Mouse (Mus musculus) liver, embryonic 13.5 days (tissue): ENCODE data around the gene Palld. TPM values are rescaled to one million over a fixed set of nuclear protein-coding genes. Genes with fewer than 3 reads are reported as not detected.

ENCODE experiments used
- ATAC-seq: fragments of 200-750 bp; cut with Nextera tagmentation; 2 replicates; pipeline ENCODE4 v1.8.0; 2017; ENCODE audit warnings: low read depth, mild to moderate bottlenecking, moderate number of reproducible peaks, moderate library complexity
- DNase-seq: peaks from one replicate; pipeline ENCODE4 v3.0.0; 2022
- H3K27ac ChIP-seq: fragments of 300-500 bp; sonication (generic); 2 replicates; pipeline ENCODE4 v1.5.1; 2015; ENCODE audit warnings: moderate library complexity, mild to moderate bottlenecking, inconsistent platforms
- H3K27me3 ChIP-seq: fragments of 300-500 bp; sonication (generic); 2 replicates; pipeline ENCODE4 v1.6.1; 2015; ENCODE audit warnings: mild to moderate bottlenecking, inconsistent platforms
- H3K36me3 ChIP-seq: fragments of 300-500 bp; sonication (generic); 2 replicates; pipeline ENCODE4 v1.6.1; 2015; ENCODE audit warnings: mild to moderate bottlenecking, inconsistent platforms
- H3K4me1 ChIP-seq: fragments of 300-500 bp; sonication (generic); replicated peaks from 2 replicates; pipeline ENCODE4 v1.6.1; 2015; ENCODE audit warnings: inconsistent platforms
- H3K4me2 ChIP-seq: fragments of 300-500 bp; sonication (generic); 2 replicates; pipeline ENCODE4 v1.6.1; 2015; ENCODE audit warnings: inconsistent platforms, mild to moderate bottlenecking, moderate library complexity
- H3K4me3 ChIP-seq: fragments of 300-500 bp; sonication (generic); replicated peaks from 2 replicates; pipeline ENCODE4 v1.5.1; 2015; ENCODE audit warnings: mild to moderate bottlenecking, inconsistent platforms
- H3K9ac ChIP-seq: fragments of 300-500 bp; sonication (generic); 2 replicates; pipeline ENCODE4 v1.6.1; 2015; ENCODE audit warnings: mild to moderate bottlenecking, inconsistent platforms
- H3K9me3 ChIP-seq: fragments of 300-500 bp; sonication (generic); replicated peaks from 2 replicates; pipeline ENCODE4 v1.6.1; 2016; ENCODE audit warnings: inconsistent platforms
- WGBS: fragments of 180-500 bp; shearing (Covaris S2); methylation state at CpG from one replicate; pipeline ENCODE4 v1.1.7; 2015; ENCODE audit not compliant: insufficient replicate concordance; 5-methylcytosine and 5-hydroxymethylcytosine counted together
- polyA plus RNA-seq: library from polyadenylated mRNA; unstranded; fragments of >200 nt; fragmentation: Nextera tagmentation; extraction: Ambion mirVana; gene quantifications from 2 replicates; pipeline ENCODE4 v1.2.1, GENCODE M21; 2015

Palld gene
- polyA plus RNA-seq, 1 experiment from 2014 or later, result 5.6 TPM

- Histone ChIP-seq H3K4me3 (no peak overlapping the region), H3K4me1 (no peaks in the 10 kb centered on the region), H3K9ac (no peak overlapping the region), H3K27ac (no peak overlapping the region), H3K9me3 (no peaks in the 10 kb centered on the region), H3K36me3 (no peaks in the 10 kb centered on the region), H3K27me3 (no peaks in the 10 kb centered on the region), H3K4me2 (no peak overlapping the region)
- DNase-seq (no peak), ATAC-seq (no peak)
- WGBS, result 43% methylated on average over 4 of the region's 4 CpGs
These were observed 128.8 kb downstream of the Palld start for GRCm38 (mm10) chr8:61773595-61774088.

DNA sequence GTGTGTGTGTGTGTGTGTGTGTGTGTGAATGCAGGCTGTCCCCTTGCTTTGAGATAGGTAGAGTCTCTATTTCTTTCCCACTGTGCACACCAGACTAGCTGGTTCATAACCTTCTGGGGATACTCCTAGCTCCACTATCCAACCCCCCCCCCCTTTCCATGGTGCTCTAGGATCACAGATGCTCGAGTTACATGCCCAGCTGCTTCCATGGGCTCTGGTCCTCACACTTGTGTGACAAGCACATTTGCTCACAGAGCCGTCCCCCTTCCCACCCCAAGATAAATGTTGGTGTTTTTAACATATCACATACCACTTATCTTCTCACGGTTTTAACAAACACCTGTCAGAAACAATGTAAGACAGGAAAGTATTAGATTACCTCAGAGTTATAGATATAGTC is 131.2 kb downstream of the Palld start:
- no peak overlapping the region for H3K4me2 ChIP-seq
- ATAC-seq (no peak), DNase-seq (no peak)
- WGBS, result 45% methylated on average over 3 of the region's 3 CpGs
- H3K36me3 ChIP-seq, result no peaks in the 10 kb centered on the region
- no peaks in the 10 kb centered on the region for H3K27me3 ChIP-seq
- H3K9ac ChIP-seq, result no peak overlapping the region
- H3K27ac ChIP-seq, result no peak overlapping the region
- no peak overlapping the region for H3K4me3 ChIP-seq
- H3K4me1 ChIP-seq, result no peaks in the 10 kb centered on the region
- H3K9me3 ChIP-seq, result no peaks in the 10 kb centered on the region

GRCm38 (mm10) chr8:61769340-61769879 is 133.1 kb downstream of the Palld start:
- Histone ChIP-seq H3K4me2 (no peak overlapping the region), H3K27me3 (no peaks in the 10 kb centered on the region), H3K9me3 (no peaks in the 10 kb centered on the region), H3K9ac (no peak overlapping the region), H3K4me1 (no peaks in the 10 kb centered on the region), H3K27ac (no peak overlapping the region), H3K4me3 (no peak overlapping the region), H3K36me3 (no peaks in the 10 kb centered on the region)
- ATAC-seq (no peak), DNase-seq (no peak)
- 61% methylated on average over 5 of the region's 5 CpGs for WGBS

DNA sequence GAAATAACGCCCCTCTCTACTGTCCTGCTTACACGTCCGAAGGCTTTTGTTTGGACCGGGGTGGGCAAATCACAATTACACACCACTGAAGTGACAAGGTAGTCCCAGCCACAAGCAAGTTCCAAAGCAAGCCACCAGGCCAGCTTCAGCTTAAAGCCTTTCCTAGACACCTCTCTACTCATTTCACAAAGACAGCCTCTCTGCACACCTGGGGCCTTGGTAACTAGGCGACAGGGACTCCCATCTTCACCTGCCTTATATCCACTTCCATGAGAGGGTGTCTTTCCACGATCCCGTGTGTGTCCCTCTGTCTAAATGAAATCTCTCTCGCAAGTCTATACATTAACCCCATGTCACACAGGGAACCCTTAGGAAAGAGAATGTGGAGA is 142.3 kb downstream of the Palld start:
- DNase-seq (no peak), ATAC-seq (no peak)
- WGBS, result 19% methylated on average over 8 of the region's 8 CpGs
- Histone ChIP-seq H3K4me3 (peak overlapping the region; percentile 48), H3K4me2 (peak overlapping the region; percentile 62), H3K9ac (0 out of 2 replicates have a peak overlapping the region, but pooled peaks have one; percentile 39), H3K9me3 (no peaks in the 10 kb centered on the region), H3K27me3 (peaks cover 17% of the 10 kb centered on the region), H3K36me3 (no peaks in the 10 kb centered on the region), H3K27ac (no peak overlapping the region), H3K4me1 (peaks cover 4% of the 10 kb centered on the region; the same call in 1 of the 2 replicates)

- Histone ChIP-seq H3K27ac (no peak overlapping the region), H3K27me3 (peaks cover 17% of the 10 kb centered on the region), H3K9ac (peak overlapping the region; percentile 39), H3K4me3 (peak overlapping the region; percentile 48), H3K36me3 (no peaks in the 10 kb centered on the region), H3K9me3 (no peaks in the 10 kb centered on the region), H3K4me2 (peak overlapping the region; percentile 62), H3K4me1 (peaks cover 4% of the 10 kb centered on the region; the same call in 1 of the 2 replicates)
- WGBS, result 3% methylated on average over 44 of the region's 44 CpGs
- no peak for DNase-seq
- ATAC-seq, result no peak
These were observed 142.9 kb downstream of the Palld start for GRCm38 (mm10) chr8:61759327-61760189.

- H3K27ac ChIP-seq, result no peak overlapping the region
- no peaks in the 10 kb centered on the region for H3K9me3 ChIP-seq
- no peak overlapping the region for H3K9ac ChIP-seq
- H3K36me3 ChIP-seq, result no peaks in the 10 kb centered on the region
- no peak overlapping the region for H3K4me2 ChIP-seq
- H3K27me3 ChIP-seq, result peaks cover 17% of the 10 kb centered on the region
- no peak overlapping the region for H3K4me3 ChIP-seq
- no peak for DNase-seq
- WGBS, result 36% methylated on average over 8 of the region's 8 CpGs
- peaks cover 4% of the 10 kb centered on the region; the same call in 1 of the 2 replicates for H3K4me1 ChIP-seq
- no peak for ATAC-seq
These were observed 143.7 kb downstream of the Palld start for GRCm38 (mm10) chr8:61758686-61759326.

DNA sequence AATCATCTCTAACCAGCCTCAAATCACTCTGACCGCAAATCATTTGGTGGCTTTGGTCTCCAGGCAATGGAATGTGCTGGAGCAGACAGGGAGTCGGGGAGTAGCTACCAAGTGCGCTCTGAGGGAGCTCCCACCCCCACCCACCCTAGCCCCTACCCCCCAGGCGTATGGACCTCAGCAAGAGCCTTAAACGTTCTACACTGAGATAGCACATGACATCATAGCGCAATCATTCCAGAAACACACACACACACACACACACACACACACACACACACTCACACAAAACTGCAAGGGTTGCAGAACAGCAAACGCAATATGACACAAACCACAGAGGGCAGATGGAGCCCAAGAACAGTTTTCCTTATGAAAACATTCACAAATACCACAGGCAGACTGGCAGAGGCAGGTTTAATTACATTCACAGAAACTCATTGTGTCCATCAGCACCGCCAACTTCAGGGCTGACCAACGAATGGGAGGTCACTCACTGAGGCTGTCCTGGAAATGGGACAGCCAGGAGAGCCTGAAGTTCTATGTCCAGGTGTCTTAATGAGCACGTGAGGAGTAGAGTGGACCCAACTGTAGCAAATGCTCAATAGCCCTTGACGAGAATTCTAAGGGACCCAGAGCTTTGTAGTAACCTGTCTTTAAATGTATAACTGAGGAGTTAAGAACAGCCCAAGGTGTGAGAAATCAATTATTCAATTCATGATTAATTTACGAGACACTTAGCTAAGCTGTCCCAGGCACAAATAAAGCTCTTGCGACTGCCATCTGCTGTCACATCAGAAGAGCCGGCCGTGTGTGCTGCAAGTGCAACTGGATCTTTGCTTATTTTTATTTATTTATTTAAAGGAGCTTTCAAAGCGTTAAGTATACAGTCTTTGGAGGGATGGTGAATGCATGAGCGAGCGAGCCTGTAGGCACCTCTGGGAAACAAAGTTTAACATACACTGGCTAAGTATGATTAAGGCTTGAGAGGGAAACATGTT is 145.2 kb downstream of the Palld start:
- H3K36me3 ChIP-seq, result no peaks in the 10 kb centered on the region
- H3K9ac ChIP-seq, result no peak overlapping the region
- WGBS, result 53% methylated on average over 18 of the region's 18 CpGs
- H3K27me3 ChIP-seq, result peaks cover 17% of the 10 kb centered on the region
- H3K27ac ChIP-seq, result no peak overlapping the region
- DNase-seq, result no peak
- no peak for ATAC-seq
- H3K4me1 ChIP-seq, result peaks cover 4% of the 10 kb centered on the region; the same call in 1 of the 2 replicates
- no peak overlapping the region for H3K4me2 ChIP-seq
- no peak overlapping the region for H3K4me3 ChIP-seq
- H3K9me3 ChIP-seq, result no peaks in the 10 kb centered on the region

GRCm38 (mm10) chr8:61755186-61755585 is 147.3 kb downstream of the Palld start:
- no peak overlapping the region for H3K4me2 ChIP-seq
- H3K27me3 ChIP-seq, result peaks cover 16% of the 10 kb centered on the region
- ATAC-seq (no peak), DNase-seq (no peak)
- no peaks in the 10 kb centered on the region for H3K9me3 ChIP-seq
- 56% methylated on average over 2 of the region's 2 CpGs for WGBS
- no peaks in the 10 kb centered on the region for H3K36me3 ChIP-seq
- H3K4me1 ChIP-seq, result peaks cover 3% of the 10 kb centered on the region; the same call in 1 of the 2 replicates
- H3K4me3 ChIP-seq, result no peak overlapping the region
- no peak overlapping the region for H3K27ac ChIP-seq
- no peak overlapping the region for H3K9ac ChIP-seq

GRCm38 (mm10) chr8:61747070-61747469 is 155.4 kb downstream of the Palld start:
- H3K9me3 ChIP-seq, result no peaks in the 10 kb centered on the region
- H3K36me3 ChIP-seq, result no peaks in the 10 kb centered on the region
- H3K4me3 ChIP-seq, result no peak overlapping the region
- H3K9ac ChIP-seq, result no peak overlapping the region
- DNase-seq (no peak), ATAC-seq (no peak)
- H3K27ac ChIP-seq, result no peak overlapping the region
- H3K4me2 ChIP-seq, result no peak overlapping the region
- WGBS, result 63% methylated on average over 5 of the region's 5 CpGs
- H3K27me3 ChIP-seq, result no peaks in the 10 kb centered on the region
- 0 out of 2 replicates have a peak, but pooled peaks cover 5% of the 10 kb centered on the region for H3K4me1 ChIP-seq

- 0 out of 2 replicates have a peak, but pooled peaks cover 5% of the 10 kb centered on the region for H3K4me1 ChIP-seq
- no peaks in the 10 kb centered on the region for H3K36me3 ChIP-seq
- H3K27me3 ChIP-seq, result no peaks in the 10 kb centered on the region
- no peak overlapping the region for H3K27ac ChIP-seq
- no peak overlapping the region for H3K4me3 ChIP-seq
- H3K9ac ChIP-seq, result no peak overlapping the region
- 39% methylated on average over 10 of the region's 10 CpGs for WGBS
- ATAC-seq (no peak), DNase-seq (no peak)
- H3K4me2 ChIP-seq, result no peak overlapping the region
- no peaks in the 10 kb centered on the region for H3K9me3 ChIP-seq
These were observed 157.1 kb downstream of the Palld start for GRCm38 (mm10) chr8:61745181-61745980.
